8 mouse cellular contexts compared by ENCODE assay signal in genomic region chr10:42760999-42761900, GRCm38 (mm10). TPM values are rescaled to one million over a fixed set of nuclear protein-coding genes. Genes with fewer than 3 reads are reported as not detected.
DNase-seq lines count a peak whose midpoint lies in the region; ATAC-seq and TF ChIP-seq lines count a peak whose summit lies in the region.

Gene Sec63 (plus strand): TSS chr10:42761496.

- H3K9me3 ChIP-seq in forebrain, embryonic 10.5 days = no peaks in the 10 kb centered on the region
- H3K9me3 ChIP-seq in heart, embryonic 15.5 days (replicated peaks) = no peaks in the 10 kb centered on the region
- no peaks in the 10 kb centered on the region for H3K9me3 ChIP-seq in liver, embryonic 14.5 days (ENCODE audit: control insufficient read depth, low read length)
- no peaks in the 10 kb centered on the region for H3K9me3 ChIP-seq in neural tube, embryonic 11.5 days (ENCODE audit: control insufficient read depth, low read length)
- H3K9me3 ChIP-seq in stomach, postnatal 0 days (ENCODE audit: control insufficient read depth, low read length) = no peaks in the 10 kb centered on the region

- H3K36me3 ChIP-seq in forebrain, embryonic 10.5 days (replicated peaks) = no peaks in the 10 kb centered on the region
- H3K36me3 ChIP-seq in heart, embryonic 15.5 days = no peaks in the 10 kb centered on the region
- no peaks in the 10 kb centered on the region for H3K36me3 ChIP-seq in liver, embryonic 14.5 days (replicated peaks; ENCODE audit: control insufficient read depth, insufficient read depth, low read depth)
- H3K36me3 ChIP-seq in neural tube, embryonic 11.5 days (ENCODE audit: control insufficient read depth, insufficient read depth, low read length) = no peaks in the 10 kb centered on the region
- no peaks in the 10 kb centered on the region for H3K36me3 ChIP-seq in stomach, postnatal 0 days (ENCODE audit: control insufficient read depth, insufficient read depth, low read length)

- peaks cover 40% of the 10 kb centered on the region for H3K4me1 ChIP-seq in forebrain, embryonic 10.5 days
- H3K4me1 ChIP-seq in heart, embryonic 15.5 days (replicated peaks) = peaks cover 18% of the 10 kb centered on the region
- peaks cover 6 to 11% of the 10 kb centered on the region in 2 experiments; a peak in 3 of 4 replicates for H3K4me1 ChIP-seq in liver, embryonic 14.5 days (replicated peaks; ENCODE audit: control insufficient read depth in 2 of 2, insufficient read depth in 2 of 2, low read length in 1 of 2)
- H3K4me1 ChIP-seq in neural tube, embryonic 11.5 days (ENCODE audit: control insufficient read depth, insufficient read depth, low read length) = peaks cover 4% of the 10 kb centered on the region; the same call in 1 of the 2 replicates
- peaks cover 4% of the 10 kb centered on the region; the same call in 1 of the 2 replicates for H3K4me1 ChIP-seq in stomach, postnatal 0 days (replicated peaks; ENCODE audit: control insufficient read depth, insufficient read depth)

- DNase-seq in CD8-positive naive resting alpha-beta T cell, adult 2 months (ENCODE audit: low read depth in 2 of 2, low spot score in 2 of 2) = peak; percentile 93 to 94
- peak; percentile 83 for DNase-seq in c-Kit-positive CD71-negative TER-119-negative erythroid progenitor cells, embryonic 14.5 days (ENCODE audit: low read depth)
- DNase-seq in forebrain, embryonic 10.5 days (ENCODE audit: extremely low spot score, low spot score) = peak; percentile 99
- DNase-seq in kidney, postnatal 25 days = peak; percentile 99
- peak; percentile 89 to 90 (median 90) for DNase-seq in liver, embryonic 14.5 days (ENCODE audit: low read depth in 3 of 3, low spot score in 3 of 3)
- peak; percentile 98 for DNase-seq in neural tube, embryonic 11.5 days (ENCODE audit: low spot score)
- peak; percentile 99 for DNase-seq in stomach, postnatal 0 days (ENCODE audit: low spot score)

- TF ChIP-seq EP300 in liver, embryonic 14.5 days (IDR thresholded peaks at IDR 0.05; ENCODE audit: low read depth) = 0 out of 2 replicates have a peak, but pooled peaks have one; percentile 38
- no peak for TF ChIP-seq EP300 in stomach, postnatal 0 days (optimal IDR thresholded peaks at IDR 0.05)

- no peak for TF ChIP-seq CTCF in liver, embryonic 14.5 days (IDR thresholded peaks at IDR 0.05; ENCODE audit: low read depth)
- peak; percentile 6; the same call in 1 of the 2 replicates for TF ChIP-seq CTCF in stomach, postnatal 0 days (IDR thresholded peaks at IDR 0.05; ENCODE audit: low read depth)

- peak; percentile 97 for ATAC-seq in heart, embryonic 15.5 days (replicated peaks; ENCODE audit: insufficient number of reproducible peaks, insufficient read depth, low FRiP score, low read depth)
- peak; percentile 95 for ATAC-seq in liver, embryonic 14.5 days (ENCODE audit: insufficient read depth)
- ATAC-seq in neural tube, embryonic 11.5 days (ENCODE audit: insufficient read depth, low FRiP score, low TSS enrichment) = peak; percentile 95
- ATAC-seq in stomach, postnatal 0 days (ENCODE audit: low FRiP score, low TSS enrichment) = peak; percentile 98

- peak within 1 kb of the TSS; percentile 74 for H3K4me2 ChIP-seq in heart, embryonic 15.5 days
- peak within 1 kb of the TSS; percentile 96 for H3K4me2 ChIP-seq in liver, embryonic 14.5 days (ENCODE audit: low read depth)
- peak within 1 kb of the TSS; percentile 86 for H3K4me2 ChIP-seq in neural tube, embryonic 11.5 days (ENCODE audit: low read depth)
- H3K4me2 ChIP-seq in stomach, postnatal 0 days (replicated peaks; ENCODE audit: low read depth) = peak within 1 kb of the TSS; percentile 72

- WGBS in forebrain, embryonic 10.5 days = under 1% methylated on average over 66 of the region's 81 CpGs
- under 1% methylated on average over 56 of the region's 81 CpGs for WGBS in heart, embryonic 15.5 days
- under 1% methylated on average over 61 of the region's 81 CpGs for WGBS in liver, embryonic 14.5 days (ENCODE audit: insufficient replicate concordance)
- under 1% methylated on average over 69 of the region's 81 CpGs for WGBS in neural tube, embryonic 11.5 days
- 1% methylated on average over 68 of the region's 81 CpGs for WGBS in stomach, postnatal 0 days

- H3K4me3 ChIP-seq in forebrain, embryonic 10.5 days = peak within 1 kb of the TSS; percentile 99
- peak within 1 kb of the TSS; percentile 98 for H3K4me3 ChIP-seq in heart, embryonic 15.5 days
- H3K4me3 ChIP-seq in liver, embryonic 14.5 days (ENCODE audit: insufficient read depth in 1 of 2, low read depth in 2 of 2, low read length in 2 of 2) = peak within 1 kb of the TSS; percentile 83 to 92
- peak within 1 kb of the TSS; percentile 87 for H3K4me3 ChIP-seq in neural tube, embryonic 11.5 days (ENCODE audit: low read depth, low read length)
- peak within 1 kb of the TSS; percentile 98 for H3K4me3 ChIP-seq in stomach, postnatal 0 days (ENCODE audit: low read depth, low read length)

- no peaks in the 10 kb centered on the region for H3K27me3 ChIP-seq in forebrain, embryonic 10.5 days (ENCODE audit: poor library complexity, severe bottlenecking)
- H3K27me3 ChIP-seq in heart, embryonic 15.5 days = no peaks in the 10 kb centered on the region
- no peaks in the 10 kb centered on the region; the same call in 1 of the 2 replicates for H3K27me3 ChIP-seq in liver, embryonic 14.5 days (ENCODE audit: control insufficient read depth, insufficient read depth, low read length)
- no peaks in the 10 kb centered on the region for H3K27me3 ChIP-seq in neural tube, embryonic 11.5 days (ENCODE audit: control insufficient read depth, insufficient read depth, low read length)
- H3K27me3 ChIP-seq in stomach, postnatal 0 days (ENCODE audit: control insufficient read depth, insufficient read depth, low read length) = no peaks in the 10 kb centered on the region

- H3K9ac ChIP-seq in heart, embryonic 15.5 days = peak within 1 kb of the TSS; percentile 96
- peak within 1 kb of the TSS; percentile 88 for H3K9ac ChIP-seq in liver, embryonic 14.5 days (replicated peaks)
- peak within 1 kb of the TSS; percentile 94 for H3K9ac ChIP-seq in neural tube, embryonic 11.5 days (ENCODE audit: low read length)
- H3K9ac ChIP-seq in stomach, postnatal 0 days (ENCODE audit: low read length) = peak within 1 kb of the TSS; percentile 96

- peak within 1 kb of the TSS; percentile 98 for H3K27ac ChIP-seq in forebrain, embryonic 10.5 days
- peak within 1 kb of the TSS; percentile 93 for H3K27ac ChIP-seq in heart, embryonic 15.5 days
- H3K27ac ChIP-seq in liver, embryonic 14.5 days = peak within 1 kb of the TSS; percentile 15
- peak within 1 kb of the TSS; percentile 84 for H3K27ac ChIP-seq in neural tube, embryonic 11.5 days (ENCODE audit: low read depth, low read length)
- H3K27ac ChIP-seq in stomach, postnatal 0 days (replicated peaks) = peak within 1 kb of the TSS; percentile 95

RNA-seq across cellular contexts. Expression of gene Sec63, which starts in this region (rescaled TPM):
- polyA plus RNA-seq in forebrain, embryonic 10.5 days (2016; fragmentation: Nextera tagmentation; extraction: Ambion mirVana) = 28.2 and 30.6 TPM in 2 replicates
- polyA plus RNA-seq in heart, embryonic 15.5 days (2015; fragmentation: Nextera tagmentation; extraction: Ambion mirVana) = 13.5 and 16.1 TPM in 2 replicates
- 5.1 and 10.7 TPM in 2 replicates for polyA plus RNA-seq in liver, embryonic 14.5 days (2012; rRNA removed)
- polyA plus RNA-seq in liver, embryonic 14.5 days (2014; fragmentation: Nextera tagmentation; extraction: Ambion mirVana) = 6.9 and 7.5 TPM in 2 replicates
- polyA plus RNA-seq in neural tube, embryonic 11.5 days (2014; fragmentation: Nextera tagmentation; extraction: Ambion mirVana) = 30.4 and 36.0 TPM in 2 replicates
- 15.5 and 15.8 TPM in 2 replicates for polyA plus RNA-seq in stomach, postnatal 0 days (2015; fragmentation: Nextera tagmentation; extraction: Ambion mirVana)

Comparison
In these comparisons a context has a peak if more than half of its experiments do, and no peak if none do; other contexts are left out.
1. Peak in every context shown above with its lines: DNase-seq, ATAC-seq, H3K4me3 ChIP-seq and H3K27ac ChIP-seq.
2. H3K27ac ChIP-seq: peak in every context shown above with its lines; median percentile 98 in forebrain, embryonic 10.5 days; 95 in stomach, postnatal 0 days; 93 in heart, embryonic 15.5 days; 84 in neural tube, embryonic 11.5 days; 15 in liver, embryonic 14.5 days.